Mouse (Mus musculus): Measurements from ENCODE around the gene Rasa4. TPM values are rescaled to one million over a fixed set of nuclear protein-coding genes. Genes with fewer than 3 reads are reported as not detected.
"Not testable (repeated sequence)": the region's sequence is repeated elsewhere in the genome, so short reads cannot be mapped to it uniquely, and the experiment has no call there.

Rasa4 gene
- total RNA-seq, 2 experiments from 2014 or later = 4.8 to 5.4 TPM

DNA sequence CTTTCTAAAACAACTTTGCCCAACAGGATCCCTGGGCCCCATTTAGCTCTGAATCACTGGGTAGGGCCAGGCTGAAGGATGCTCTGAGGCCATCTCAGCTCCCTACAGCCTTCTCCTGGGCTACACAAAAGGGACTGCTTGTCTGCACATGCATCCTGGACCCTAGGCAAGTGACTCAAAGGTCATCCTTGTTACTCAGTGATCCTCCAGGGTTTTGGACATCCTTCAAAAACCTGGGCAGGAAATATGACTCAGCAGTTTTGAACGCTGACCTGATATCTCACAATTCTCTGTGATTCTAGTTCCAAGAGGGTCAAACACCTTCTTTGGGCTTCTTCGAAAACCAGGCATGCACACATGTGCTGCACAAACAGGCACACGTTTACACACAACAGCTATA is 25.3 kb downstream of the Rasa4 start:
- no peak for DNase-seq

DNA sequence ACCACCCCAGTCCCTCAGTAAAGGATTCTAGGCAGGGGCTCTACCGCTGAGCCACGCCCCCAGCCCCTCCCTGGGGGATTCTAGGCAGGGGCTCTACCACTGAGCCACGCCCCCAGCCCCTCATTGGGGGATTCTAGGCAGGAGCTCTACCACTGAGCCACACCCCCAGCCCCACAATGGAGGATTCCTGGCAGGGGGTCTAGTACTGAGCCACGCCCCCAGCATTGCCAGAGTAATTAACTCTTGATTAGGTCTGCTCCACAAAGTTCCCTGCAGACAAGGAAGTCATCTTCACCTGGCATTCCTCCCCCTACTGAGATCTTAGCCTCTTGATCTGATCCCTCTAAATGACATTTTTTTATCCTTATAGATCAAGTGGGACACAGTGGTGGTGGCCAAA is 29.8 kb downstream of the Rasa4 start:
- DNase-seq = not testable (repeated sequence)

DNA sequence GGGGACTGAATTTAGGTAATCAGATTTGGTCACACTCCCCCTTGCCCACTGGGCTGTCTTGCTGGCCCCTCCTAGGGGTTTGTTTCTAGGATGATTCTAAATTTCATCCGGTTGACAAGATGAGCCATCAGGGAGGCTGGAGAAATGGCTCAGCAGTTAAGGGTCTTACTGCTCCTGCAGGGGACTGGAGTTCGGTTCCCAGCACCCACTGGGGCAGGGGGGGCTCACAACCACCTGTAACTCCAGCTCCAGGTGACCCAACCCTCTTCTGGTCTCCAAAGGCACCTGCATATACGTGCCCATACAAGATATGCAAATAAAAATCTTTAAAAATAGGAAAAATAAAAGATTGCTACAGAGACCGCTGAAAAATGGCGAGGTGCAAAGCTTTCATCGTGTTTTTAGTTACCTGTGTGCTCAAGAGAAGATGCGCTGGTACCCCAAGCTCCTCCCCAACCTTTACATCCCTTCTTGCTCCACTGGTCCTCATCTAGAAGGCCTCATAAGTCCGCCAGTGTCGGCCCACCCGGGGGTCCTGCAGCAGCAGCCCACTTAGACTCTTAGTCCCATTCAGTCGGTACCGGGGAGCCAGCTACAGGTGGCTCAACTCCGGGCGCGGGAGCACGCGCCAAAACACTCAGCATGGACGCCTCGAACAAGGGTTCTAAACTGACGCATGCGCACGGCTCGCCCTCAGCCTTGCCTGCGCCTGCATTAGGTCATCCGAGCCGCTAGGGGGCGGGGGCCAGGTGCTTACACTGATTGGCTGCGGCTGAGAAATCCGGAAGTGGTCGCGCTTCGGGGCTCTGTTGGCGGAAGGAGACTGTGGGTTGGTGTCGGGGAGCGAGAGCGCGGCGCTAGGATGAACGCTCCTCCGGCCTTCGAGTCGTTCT is 32.4 kb downstream of the Rasa4 start, which contains the start of gene Polr2j:
Polr2j (plus strand) TSS at position 741 of the 893 bp plus-strand sequence.
- peak; percentile 96 to 99 for DNase-seq

DNA sequence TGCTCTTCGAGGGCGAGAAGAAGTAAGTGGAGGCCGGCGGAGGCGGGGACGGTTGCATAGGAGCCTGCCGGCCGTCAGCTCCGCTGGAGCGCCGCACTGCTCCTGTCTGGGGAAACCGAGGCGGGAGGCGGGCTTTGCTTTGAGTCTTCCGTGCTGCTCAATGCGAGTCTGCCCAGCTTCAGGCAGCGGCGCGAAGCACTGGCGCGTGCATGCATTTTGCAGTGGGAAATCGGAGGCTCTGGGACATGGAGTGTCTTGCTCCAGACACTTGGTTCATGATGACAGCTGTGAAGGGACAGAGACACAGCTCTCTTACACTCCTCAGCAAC is 33.0 kb downstream of the Rasa4 start:
- no peak for DNase-seq

DNA sequence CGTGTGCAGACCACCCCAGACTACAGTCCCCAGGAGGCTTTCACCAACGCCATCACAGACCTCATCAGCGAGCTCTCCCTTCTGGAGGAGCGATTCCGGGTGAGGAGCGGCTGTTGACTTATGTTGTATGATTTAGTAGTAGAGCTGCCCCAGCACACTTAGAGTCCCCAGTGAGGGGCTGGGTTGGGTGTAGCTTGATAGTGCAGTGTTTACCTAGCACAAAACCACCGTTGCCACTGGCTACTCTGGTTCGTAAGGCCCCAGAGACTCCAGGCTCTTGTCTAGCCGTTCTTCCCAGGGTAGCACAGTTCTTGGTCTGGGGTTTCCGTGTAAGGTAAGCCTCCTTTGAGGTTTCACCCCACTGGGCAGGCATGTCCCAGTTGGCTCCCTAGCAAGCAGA is 38.4 kb downstream of the Rasa4 start:
- DNase-seq = no peak

GRCm38 (mm10) chr5:136135571-136136291 is 52.0 kb downstream of the Rasa4 start, which contains the start of the genes Lrwd1 and Alkbh4:
Lrwd1 (minus strand) TSS chr5:136136074.
Alkbh4 (plus strand) TSS chr5:136136146.
- DNase-seq = peak; percentile 98

GRCm38 (mm10) chr5:136136292-136136990 is 52.7 kb downstream of the Rasa4 start:
- no peak for DNase-seq

GRCm38 (mm10) chr5:136137658-136138274 is 54.0 kb downstream of the Rasa4 start:
- DNase-seq = peak; percentile 25 to 57

- no peak for DNase-seq
These were observed 55.7 kb downstream of the Rasa4 start for GRCm38 (mm10) chr5:136139393-136139792.

- DNase-seq = peak in 1 of 2 experiments; percentile 50
These were observed 56.4 kb downstream of the Rasa4 start for GRCm38 (mm10) chr5:136140057-136140482.

GRCm38 (mm10) chr5:136142746-136143145 is 59.0 kb downstream of the Rasa4 start:
- DNase-seq = no peak

GRCm38 (mm10) chr5:136143161-136143755 is 59.5 kb downstream of the Rasa4 start:
- no peak for DNase-seq

DNA sequence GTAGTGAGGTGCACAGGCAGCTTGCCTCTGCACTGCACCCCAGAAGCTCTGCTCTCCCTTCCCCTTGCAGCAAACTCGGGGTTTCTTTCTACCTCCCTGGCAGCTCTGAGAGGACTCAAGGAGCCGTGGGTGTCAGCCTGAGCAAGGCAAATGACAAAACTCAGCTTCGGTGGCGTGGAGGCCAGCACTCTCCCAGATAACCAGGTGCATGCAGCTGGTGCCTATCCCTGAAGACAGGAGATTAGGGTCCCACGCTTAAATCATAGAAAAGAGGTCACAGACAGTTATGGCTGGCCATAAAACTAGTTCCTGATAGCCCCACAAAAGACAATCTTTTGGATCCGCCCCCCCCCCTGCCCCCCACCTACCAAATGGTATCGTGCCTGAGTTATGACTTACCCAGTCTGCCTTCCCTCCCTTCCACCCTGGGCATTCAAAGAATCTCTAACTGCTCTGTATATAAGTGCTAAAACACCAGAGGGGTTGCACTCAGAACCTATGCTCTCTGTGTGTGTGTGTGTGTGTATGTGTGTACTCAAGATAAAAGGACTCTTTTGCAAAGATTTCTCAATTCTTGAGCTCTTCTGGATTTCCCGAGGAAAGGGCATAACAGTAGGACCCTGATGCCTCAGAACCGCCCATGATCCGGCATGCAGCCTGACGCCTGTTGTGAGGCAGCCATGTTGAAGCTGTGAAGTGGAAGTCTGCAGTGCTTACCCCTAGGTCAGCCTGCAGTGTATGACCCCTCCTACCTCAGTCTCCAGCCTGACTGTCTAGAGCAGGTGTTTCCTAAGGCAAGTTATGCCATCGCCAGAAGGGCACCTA is 61.1 kb downstream of the Rasa4 start:
- peak; percentile 29 to 45 for DNase-seq

DNA sequence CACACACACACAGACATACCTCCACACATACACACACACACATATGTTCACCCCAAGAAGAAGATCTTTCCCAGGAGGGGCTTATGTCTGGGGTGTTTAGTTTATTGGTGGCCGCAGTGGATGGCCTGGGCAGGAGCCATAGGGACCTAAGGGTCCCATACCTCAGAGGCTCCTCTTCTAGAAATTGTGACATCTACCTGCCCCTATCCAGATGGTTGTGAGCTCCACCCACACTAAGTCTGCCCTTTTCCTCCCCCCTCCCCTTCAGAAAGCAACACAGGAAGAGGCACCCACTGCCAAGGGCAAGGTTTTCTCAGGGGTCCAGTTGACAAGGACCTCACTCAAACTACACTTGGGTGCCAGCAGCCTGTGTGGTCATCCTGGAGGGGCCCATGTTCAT is 63.2 kb downstream of the Rasa4 start:
- no peak for DNase-seq

- DNase-seq = no peak
These were observed 64.0 kb downstream of the Rasa4 start for GRCm38 (mm10) chr5:136147704-136148103.

GRCm38 (mm10) chr5:136149134-136149576 is 65.4 kb downstream of the Rasa4 start:
- DNase-seq = not testable (repeated sequence)

DNA sequence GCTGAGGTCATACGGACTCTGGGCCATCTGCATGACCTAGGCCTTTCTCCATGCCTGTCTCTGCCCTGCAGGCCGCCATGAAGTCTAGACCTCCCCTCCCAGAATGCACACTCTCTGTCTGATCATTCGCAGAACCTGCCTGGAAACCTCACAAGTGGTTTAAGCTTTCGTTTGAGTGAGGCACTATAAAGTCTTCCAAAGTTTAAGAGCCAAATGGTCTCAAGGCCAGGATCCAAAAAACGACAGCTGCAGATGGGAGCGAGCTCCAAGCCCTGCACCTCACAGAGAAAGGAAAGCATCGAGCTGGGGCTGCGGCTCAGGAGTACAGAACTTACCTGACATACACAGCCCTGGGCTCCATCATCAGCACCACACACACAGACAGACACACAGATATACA is 68.6 kb downstream of the Rasa4 start:
- peak; percentile 40 to 64 for DNase-seq

- DNase-seq = peak; percentile 50 to 69
These were observed 71.7 kb downstream of the Rasa4 start for GRCm38 (mm10) chr5:136155399-136155798.

DNA sequence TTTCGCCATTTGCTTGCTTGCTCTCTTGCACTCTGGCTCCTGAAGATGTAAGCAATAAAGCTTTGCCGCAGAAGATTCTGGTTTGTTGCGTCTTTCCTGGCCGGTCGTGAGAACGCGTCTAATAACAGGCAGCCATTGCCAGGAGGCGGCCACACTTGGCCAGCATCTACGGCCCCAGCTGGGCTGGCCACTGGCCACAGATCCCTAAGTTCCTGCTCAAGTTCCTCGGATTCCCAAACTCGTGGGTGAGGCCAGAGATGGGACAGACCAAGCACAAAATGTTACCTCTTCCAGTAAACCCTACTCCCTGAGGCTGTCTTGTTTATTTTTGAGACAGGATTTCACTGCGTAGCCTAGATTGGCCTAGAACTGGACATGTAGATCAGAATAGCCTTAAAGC is 76.4 kb downstream of the Rasa4 start:
- peak; percentile 83 to 84 for DNase-seq

Data from heart, adult 18-20 months (tissue).